Mouse (Mus musculus): ENCODE results near the gene Tagln2. TPM values are rescaled to one million over a fixed set of nuclear protein-coding genes. Genes with fewer than 3 reads are reported as not detected.

Gene Tagln2
- 544 TPM for polyA plus RNA-seq (2014; fragmentation: Illumina TruSeq; extraction: RNeasy Lipid Tissue Mini Kit (QIAGEN cat#74804); ENCODE audit: insufficient read depth, low read depth, low replicate concordance)

GRCm38 (mm10) chr1:172499765-172500441 is at the start of gene Tagln2:
TSS of gene Tagln2 (plus strand) at chr1:172500047.

GRCm38 (mm10) chr1:172475054-172475741 is 24.6 kb upstream of the Tagln2 start, which contains the start of gene Slamf9:
TSS of gene Slamf9 (plus strand) at chr1:172475358.

GRCm38 (mm10) chr1:172481540-172482280 is 18.1 kb upstream of the Tagln2 start, which contains the start of gene Igsf9:
TSS of gene Igsf9 (plus strand) at chr1:172481788.

GRCm38 (mm10) chr1:172520576-172521440 is 21.0 kb downstream of the Tagln2 start, which contains the start of gene Cfap45:
TSS of gene Cfap45 (plus strand) at chr1:172520801.

GRCm38 (mm10) chr1:172555638-172556037 is 55.8 kb downstream of the Tagln2 start, which contains the start of gene Vsig8:
TSS of gene Vsig8 (plus strand) at chr1:172555938.

Other genes starting within 250 kb of the Tagln2 start
- not detected for gene Atp1a4, start 241.6 kb upstream of the Tagln2 start, polyA plus RNA-seq (2014; fragmentation: Illumina TruSeq; extraction: RNeasy Lipid Tissue Mini Kit (QIAGEN cat#74804); ENCODE audit: insufficient read depth, low read depth, low replicate concordance)
- 20.4 TPM for gene Igsf8, start 238.4 kb upstream of the Tagln2 start, polyA plus RNA-seq (2014; fragmentation: Illumina TruSeq; extraction: RNeasy Lipid Tissue Mini Kit (QIAGEN cat#74804); ENCODE audit: insufficient read depth, low read depth, low replicate concordance)
- gene Atp1a2, start 202.0 kb upstream of the Tagln2 start, polyA plus RNA-seq (2014; fragmentation: Illumina TruSeq; extraction: RNeasy Lipid Tissue Mini Kit (QIAGEN cat#74804); ENCODE audit: insufficient read depth, low read depth, low replicate concordance), result 34.3 TPM
- gene Kcnj9, start 170.7 kb upstream of the Tagln2 start, polyA plus RNA-seq (2014; fragmentation: Illumina TruSeq; extraction: RNeasy Lipid Tissue Mini Kit (QIAGEN cat#74804); ENCODE audit: insufficient read depth, low read depth, low replicate concordance), result not detected
- gene Kcnj10, start 158.8 kb upstream of the Tagln2 start, polyA plus RNA-seq (2014; fragmentation: Illumina TruSeq; extraction: RNeasy Lipid Tissue Mini Kit (QIAGEN cat#74804); ENCODE audit: insufficient read depth, low read depth, low replicate concordance), result 0.08 TPM
- 4.4 TPM for gene Pigm, start 123.5 kb upstream of the Tagln2 start, polyA plus RNA-seq (2014; fragmentation: Illumina TruSeq; extraction: RNeasy Lipid Tissue Mini Kit (QIAGEN cat#74804); ENCODE audit: insufficient read depth, low read depth, low replicate concordance)
- gene Slamf9, start 24.7 kb upstream of the Tagln2 start, polyA plus RNA-seq (2014; fragmentation: Illumina TruSeq; extraction: RNeasy Lipid Tissue Mini Kit (QIAGEN cat#74804); ENCODE audit: insufficient read depth, low read depth, low replicate concordance), result 16.0 TPM
- 2.1 TPM for gene Igsf9, start 18.3 kb upstream of the Tagln2 start, polyA plus RNA-seq (2014; fragmentation: Illumina TruSeq; extraction: RNeasy Lipid Tissue Mini Kit (QIAGEN cat#74804); ENCODE audit: insufficient read depth, low read depth, low replicate concordance)
- gene Cfap45, start 20.8 kb downstream of the Tagln2 start, polyA plus RNA-seq (2014; fragmentation: Illumina TruSeq; extraction: RNeasy Lipid Tissue Mini Kit (QIAGEN cat#74804); ENCODE audit: insufficient read depth, low read depth, low replicate concordance), result 9.2 TPM
- 0.12 TPM for gene Vsig8, start 55.9 kb downstream of the Tagln2 start, polyA plus RNA-seq (2014; fragmentation: Illumina TruSeq; extraction: RNeasy Lipid Tissue Mini Kit (QIAGEN cat#74804); ENCODE audit: insufficient read depth, low read depth, low replicate concordance)
- gene Slamf8, start 90.5 kb downstream of the Tagln2 start, polyA plus RNA-seq (2014; fragmentation: Illumina TruSeq; extraction: RNeasy Lipid Tissue Mini Kit (QIAGEN cat#74804); ENCODE audit: insufficient read depth, low read depth, low replicate concordance), result 2.3 TPM
- not detected for gene Fcrl6, start 102.5 kb downstream of the Tagln2 start, polyA plus RNA-seq (2014; fragmentation: Illumina TruSeq; extraction: RNeasy Lipid Tissue Mini Kit (QIAGEN cat#74804); ENCODE audit: insufficient read depth, low read depth, low replicate concordance)
- gene Dusp23, start 132.9 kb downstream of the Tagln2 start, polyA plus RNA-seq (2014; fragmentation: Illumina TruSeq; extraction: RNeasy Lipid Tissue Mini Kit (QIAGEN cat#74804); ENCODE audit: insufficient read depth, low read depth, low replicate concordance), result 19.8 TPM
- gene Crp, start 198.0 kb downstream of the Tagln2 start, polyA plus RNA-seq (2014; fragmentation: Illumina TruSeq; extraction: RNeasy Lipid Tissue Mini Kit (QIAGEN cat#74804); ENCODE audit: insufficient read depth, low read depth, low replicate concordance), result not detected